Mouse (Mus musculus): ENCODE data around the gene Syt2. TPM values are rescaled to one million over a fixed set of nuclear protein-coding genes. Genes with fewer than 3 reads are reported as not detected.

Gene Syt2
- total RNA-seq, 2 experiments from 2014 or later: 22.2 to 23.6 TPM

DNA sequence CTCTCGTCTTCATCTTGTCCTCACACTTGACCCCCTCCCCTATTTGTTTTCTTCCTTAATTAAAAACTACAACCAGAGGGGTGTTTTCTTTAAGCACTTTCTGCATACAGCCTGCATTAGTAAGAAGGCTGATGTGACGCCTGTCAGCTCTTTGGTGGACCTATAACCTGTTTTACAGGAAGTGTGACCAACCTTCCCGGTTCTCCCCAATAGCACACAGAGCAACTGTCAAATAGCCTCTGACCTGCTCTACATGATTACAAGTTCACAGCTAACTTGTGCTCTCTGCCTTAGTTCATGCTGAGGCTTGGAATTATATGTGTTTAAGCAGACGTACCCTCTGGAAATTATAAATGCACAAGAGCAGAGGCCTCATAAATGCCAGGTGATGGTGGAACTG is 120.0 kb downstream of the Syt2 start:
- DNase-seq (ENCODE audit: extremely low spot score in 1 of 2, low spot score in 1 of 2): no peak

DNA sequence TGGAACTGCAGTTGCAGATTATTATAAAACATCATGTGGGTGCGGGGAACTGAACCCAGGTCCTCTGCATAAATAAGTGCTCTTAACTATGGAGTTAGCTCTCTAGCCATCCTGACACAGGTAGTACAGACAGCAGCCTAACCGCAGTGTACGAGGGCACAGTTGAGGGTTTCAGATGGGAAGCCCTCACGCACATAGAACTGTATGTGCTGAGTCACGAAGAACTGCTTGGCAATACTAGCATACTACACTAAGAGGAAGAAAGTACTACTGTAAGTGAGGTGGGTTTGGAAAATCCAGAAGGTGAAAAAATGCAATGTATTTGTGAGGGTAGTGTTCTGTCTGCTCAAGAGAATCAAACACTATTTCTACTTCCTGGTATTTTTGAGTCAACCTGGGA is 123.8 kb downstream of the Syt2 start:
- no peak for DNase-seq (ENCODE audit: extremely low spot score in 1 of 2, low spot score in 1 of 2)

DNA sequence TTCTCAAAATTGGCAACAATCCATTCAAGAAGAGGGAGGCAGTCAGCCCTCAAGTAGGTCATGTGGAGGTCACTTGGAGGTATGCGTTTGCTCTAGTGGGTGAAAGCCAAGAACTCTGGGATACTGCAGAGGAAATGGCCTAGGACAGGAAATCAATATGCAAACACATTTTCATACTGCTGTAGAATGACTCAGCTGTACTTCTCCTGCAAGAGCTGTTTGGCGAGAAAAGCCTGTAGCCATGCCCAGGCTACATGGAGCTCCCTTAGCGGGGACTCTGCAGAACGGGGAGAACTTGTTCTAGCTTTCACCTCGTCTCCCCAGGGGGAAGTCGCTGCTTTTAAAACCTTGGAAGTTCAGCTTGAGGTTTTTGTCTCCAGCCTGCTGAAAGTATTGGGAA is 124.9 kb downstream of the Syt2 start:
- DNase-seq (ENCODE audit: extremely low spot score in 1 of 2, low spot score in 1 of 2): no peak

DNA sequence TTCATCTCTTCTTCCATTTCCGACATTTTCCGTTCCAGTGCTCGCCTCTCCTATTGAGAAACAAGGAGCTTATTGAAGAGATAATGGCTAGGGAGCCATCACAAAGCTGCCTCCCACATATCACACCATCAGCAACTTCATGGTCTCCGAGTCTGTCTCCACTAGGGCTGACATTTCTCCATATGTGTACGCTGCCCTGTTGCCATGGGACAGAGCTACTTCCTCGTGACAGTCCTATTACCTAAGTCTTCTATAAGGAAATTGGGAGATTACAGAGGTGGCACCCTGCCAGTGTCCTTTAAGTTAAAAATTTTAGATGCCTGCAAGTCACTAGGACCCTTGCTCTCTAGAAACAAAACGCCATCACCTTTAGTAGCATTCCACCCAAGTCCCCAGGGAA is 125.5 kb downstream of the Syt2 start:
- no peak for DNase-seq (ENCODE audit: extremely low spot score in 1 of 2, low spot score in 1 of 2)

DNA sequence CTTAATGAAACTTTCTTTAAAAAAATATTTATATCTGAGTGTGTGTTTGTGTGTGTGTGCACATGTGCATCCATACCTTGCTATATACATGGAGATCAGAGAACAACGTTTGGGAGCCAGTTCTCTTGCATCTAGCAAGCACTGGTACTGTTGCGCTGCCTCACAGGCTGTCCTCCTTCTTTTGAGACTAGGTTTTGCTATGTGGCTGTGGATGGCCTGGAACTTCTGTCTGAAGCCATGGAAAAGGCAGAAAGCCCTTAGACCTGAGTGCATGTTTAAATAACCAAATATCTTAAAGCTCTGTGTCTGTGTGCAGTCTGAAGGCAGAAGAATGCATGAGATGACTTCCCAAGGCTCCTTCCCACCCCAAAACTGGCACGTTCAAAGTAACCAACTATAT is 126.3 kb downstream of the Syt2 start:
- DNase-seq (ENCODE audit: extremely low spot score in 1 of 2, low spot score in 1 of 2): no peak

DNA sequence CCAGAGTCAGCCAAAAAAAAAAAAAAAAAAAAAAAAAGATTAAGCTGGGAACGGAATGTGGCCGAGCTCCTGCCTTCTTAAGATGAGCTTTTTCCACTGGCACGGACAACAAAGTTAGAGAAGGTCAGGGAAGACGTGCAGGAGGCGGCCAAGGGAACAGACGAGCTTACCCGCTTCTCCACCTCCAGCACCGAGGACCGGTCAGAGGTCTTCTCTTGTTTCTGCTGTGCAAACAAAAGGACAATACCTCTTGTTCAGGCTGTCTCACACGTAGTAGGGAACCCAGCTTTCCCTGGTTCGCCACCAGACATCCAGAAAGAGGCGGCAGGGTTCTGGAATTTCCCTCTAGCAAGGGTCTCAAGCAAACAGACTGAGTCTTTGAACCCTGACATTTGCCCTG is 126.8 kb downstream of the Syt2 start:
- no peak for DNase-seq (ENCODE audit: extremely low spot score in 1 of 2, low spot score in 1 of 2)

DNA sequence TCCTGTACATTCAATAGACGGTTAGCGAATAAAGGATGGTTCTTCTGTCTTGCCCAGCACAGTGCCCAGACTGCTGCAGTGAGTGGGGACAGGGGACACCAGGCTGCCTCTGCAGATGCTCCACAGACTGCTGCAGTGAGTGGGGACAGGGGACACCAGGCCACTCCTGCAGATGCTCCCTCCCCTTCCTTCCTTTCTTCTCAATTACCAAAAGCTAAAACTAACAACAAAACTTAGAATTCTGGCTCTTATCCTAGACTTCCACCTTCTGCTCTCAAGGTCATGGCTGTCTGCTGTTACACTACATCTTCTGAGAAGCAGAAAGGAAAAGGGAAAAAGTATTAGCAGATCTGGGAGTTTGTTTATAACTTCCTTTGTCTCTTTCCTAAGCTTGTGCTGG is 127.8 kb downstream of the Syt2 start:
- no peak for DNase-seq (ENCODE audit: extremely low spot score in 1 of 2, low spot score in 1 of 2)

DNA sequence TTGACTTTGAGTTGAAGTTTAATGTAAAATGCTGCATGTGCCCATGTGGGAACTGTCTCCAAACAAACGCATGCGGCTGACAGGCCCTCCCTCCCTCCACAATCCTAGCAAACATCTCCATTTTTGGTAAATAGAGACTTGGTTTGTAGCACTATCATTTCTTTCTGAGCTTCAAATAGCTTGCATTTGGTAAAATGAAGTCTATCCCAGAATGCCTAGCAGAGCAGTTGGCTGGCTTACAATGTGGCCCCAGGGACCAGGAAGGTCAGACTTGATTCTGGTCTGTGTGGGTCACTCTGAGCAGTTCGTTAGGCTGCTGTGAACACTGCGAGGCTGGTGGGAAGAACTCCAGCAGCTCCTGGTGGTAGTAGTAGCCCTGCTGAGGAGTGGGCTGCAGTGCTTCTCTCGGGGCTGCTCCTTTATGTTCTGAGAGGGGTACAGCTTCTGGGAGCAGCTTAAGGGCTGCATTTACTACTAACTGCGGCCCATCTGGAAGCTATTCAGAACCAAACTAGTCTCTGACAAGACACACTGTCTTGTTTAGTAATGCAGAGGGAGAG is 128.3 kb downstream of the Syt2 start:
- DNase-seq (ENCODE audit: extremely low spot score in 1 of 2, low spot score in 1 of 2): no peak

DNA sequence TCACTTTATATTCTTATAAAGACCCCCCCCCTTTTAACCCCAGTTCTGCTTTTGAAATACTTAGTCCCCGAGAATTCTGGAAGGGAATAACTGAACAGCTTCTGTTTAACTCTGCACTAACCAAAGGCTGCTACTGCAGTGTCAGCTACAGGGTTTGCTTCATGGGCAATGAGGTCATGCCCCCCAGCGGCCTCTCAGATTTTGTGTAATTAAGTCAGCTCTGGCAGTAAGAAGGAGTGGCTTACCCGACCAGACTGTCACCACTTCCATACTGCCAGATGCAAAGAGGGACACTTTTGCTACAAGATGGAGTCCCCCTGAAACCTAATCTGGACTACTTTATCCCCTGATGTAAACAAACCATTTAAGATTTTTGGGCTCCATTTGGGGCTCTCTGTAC is 129.2 kb downstream of the Syt2 start:
- no peak for DNase-seq (ENCODE audit: extremely low spot score in 1 of 2, low spot score in 1 of 2)

DNA sequence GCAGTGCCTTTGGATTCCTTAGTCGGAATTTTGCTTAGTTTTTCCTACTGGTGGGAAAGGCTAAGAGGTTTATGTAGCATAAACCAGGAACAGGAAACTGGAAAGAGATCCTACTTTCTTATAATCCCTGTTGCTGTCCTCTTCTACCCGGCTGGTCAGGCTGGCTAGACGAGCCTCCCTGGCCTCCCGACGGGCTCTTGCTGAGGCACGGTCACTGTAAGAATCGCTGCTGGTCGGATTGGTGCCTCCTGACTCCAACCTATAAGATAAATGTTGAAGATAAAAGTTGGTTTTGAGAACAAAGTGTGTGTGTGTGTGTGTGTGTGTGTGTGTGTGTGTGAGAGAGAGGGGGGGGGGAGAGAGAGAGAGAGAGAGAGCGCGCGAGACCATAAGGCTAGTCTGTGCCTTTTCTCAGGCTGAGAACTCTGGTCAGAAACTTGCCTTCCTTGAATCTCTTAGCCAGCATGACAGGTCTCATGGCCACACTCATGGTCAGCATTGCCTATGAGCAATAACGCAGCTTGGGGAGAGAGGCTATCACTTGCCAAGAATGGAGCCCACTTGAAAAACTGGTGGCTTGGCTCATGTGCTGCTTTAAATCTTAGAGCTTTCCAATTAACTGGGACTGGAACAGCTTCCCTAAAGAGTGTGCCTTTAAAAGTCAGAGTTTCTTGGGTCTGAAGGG is 130.9 kb downstream of the Syt2 start:
- no peak for DNase-seq (ENCODE audit: extremely low spot score in 1 of 2, low spot score in 1 of 2)

DNA sequence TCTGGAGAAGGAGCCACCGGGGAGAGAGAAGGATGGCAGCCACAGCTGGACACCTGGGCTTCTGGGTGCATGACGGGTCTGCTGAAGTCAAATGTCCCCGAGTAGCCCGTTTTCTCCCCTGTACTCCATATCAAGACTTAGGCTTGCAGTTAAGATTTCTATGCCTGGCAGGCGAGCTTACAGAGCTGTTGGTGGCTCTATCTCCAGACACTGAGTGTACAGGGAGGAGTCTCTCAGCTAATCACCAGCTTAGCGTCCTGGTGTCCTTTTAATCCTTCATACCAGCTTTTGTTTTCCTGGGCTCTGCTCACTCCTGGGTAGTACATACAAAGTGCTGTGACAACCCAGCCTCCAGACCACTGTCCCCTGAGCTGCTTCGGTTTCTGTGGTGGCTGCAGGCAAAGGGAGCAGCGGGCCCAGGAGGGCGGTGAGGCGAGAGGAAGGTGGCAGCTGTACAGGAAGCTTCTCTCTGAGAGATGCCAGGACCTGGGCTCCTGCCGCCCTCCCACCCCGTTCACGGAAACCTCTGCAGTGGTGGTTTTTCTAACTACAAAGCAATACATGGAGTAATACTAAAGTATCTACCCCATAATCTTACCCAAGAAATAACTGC is 131.6 kb downstream of the Syt2 start:
- no peak for DNase-seq (ENCODE audit: extremely low spot score in 1 of 2, low spot score in 1 of 2)

DNA sequence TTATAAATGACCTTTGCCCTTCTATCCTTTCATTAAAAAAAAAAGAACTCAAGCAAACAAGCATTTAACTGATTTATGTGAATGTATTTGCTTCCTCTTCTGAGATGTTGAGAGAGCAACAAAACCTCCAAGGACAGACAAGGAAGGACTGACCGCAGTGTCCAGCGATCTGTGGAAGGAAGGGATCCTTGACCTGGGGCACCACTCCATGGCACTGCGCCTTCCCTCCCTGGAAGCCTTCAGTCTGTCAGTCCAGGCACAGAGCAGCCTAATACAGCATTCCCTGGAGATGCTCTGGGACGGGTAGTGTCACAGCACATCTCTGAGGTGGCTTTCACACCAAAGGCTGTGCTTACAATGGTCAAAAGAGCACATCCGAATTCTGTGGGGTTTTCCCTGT is 136.3 kb downstream of the Syt2 start:
- DNase-seq (ENCODE audit: extremely low spot score in 1 of 2, low spot score in 1 of 2): no peak

DNA sequence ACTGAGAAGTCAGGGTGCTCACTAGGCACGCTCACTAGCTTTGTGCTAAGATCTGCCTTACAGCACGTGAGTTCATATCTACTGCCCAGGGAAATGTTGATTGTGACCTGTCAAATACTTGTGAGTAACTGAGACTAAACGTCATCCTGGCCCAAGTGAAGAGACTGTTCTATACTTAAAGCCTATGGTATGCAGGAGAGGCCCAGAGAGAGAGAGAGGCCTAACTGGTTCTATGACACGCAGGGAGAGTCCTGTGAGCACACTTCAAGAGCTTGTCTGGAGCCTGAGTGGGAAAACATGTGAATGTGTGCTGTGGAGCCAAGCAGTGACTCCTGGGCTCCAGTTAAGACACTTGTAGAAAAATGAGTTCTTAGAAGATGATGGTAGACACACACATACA is 137.5 kb downstream of the Syt2 start:
- DNase-seq (ENCODE audit: extremely low spot score in 1 of 2, low spot score in 1 of 2): no peak

DNA sequence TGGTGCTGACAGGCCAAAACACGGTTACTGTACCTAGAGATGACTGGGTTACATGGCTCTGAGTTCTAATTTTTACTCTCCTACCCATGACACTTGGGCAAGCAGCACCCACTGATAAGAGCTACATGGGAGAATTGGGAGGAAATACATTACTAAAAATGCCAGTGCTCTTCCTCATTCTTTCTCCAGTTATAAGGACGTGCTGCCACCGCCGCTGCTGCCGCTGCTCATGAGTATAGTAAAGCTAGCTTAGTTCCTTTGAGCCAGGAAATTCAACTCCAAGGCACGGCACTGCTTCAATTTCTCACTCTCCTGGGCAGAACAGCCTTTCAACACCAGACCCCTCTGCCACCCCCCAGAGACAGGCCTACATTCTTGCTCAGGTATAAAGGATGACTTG is 138.0 kb downstream of the Syt2 start:
- no peak for DNase-seq (ENCODE audit: extremely low spot score in 1 of 2, low spot score in 1 of 2)

DNA sequence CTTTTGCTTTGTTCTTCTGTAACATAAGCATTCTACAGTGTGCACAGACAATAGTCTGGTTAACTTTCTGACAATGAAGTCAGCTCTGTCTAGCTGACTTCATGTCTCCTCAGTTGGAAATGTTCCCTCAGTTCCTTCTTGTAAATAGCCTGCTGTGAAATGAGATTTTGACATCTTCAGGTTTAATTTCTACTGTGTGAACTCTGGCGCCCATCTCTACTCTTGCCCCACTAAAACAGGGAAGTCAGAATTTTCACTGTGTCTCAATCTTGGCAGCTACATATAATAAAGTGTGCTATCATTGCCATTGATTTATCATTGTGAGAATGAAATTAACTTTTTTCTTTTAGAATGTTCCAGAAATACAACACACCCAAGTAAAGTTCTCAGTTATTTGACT is 138.4 kb downstream of the Syt2 start:
- no peak for DNase-seq (ENCODE audit: extremely low spot score in 1 of 2, low spot score in 1 of 2)

DNA sequence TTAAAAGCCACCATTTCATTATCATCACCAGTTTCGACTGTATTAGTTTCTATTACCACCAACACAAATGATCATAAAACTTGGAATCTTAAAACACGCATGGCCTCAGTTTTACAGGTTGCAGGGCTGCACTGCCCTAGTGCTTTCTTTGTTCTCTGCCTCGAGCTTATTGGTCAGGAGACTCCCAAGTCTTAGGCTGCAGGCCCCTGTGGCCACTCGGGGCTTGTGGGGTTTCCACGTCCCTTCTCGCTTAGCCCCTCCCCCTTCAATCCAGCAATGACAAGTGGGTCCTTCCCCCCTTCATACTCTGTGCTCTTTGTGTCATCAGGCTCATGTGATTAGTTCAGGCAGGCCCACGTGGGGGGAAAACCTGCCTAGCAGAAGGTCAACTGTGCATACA is 141.6 kb downstream of the Syt2 start:
- no peak for DNase-seq (ENCODE audit: extremely low spot score in 1 of 2, low spot score in 1 of 2)

DNA sequence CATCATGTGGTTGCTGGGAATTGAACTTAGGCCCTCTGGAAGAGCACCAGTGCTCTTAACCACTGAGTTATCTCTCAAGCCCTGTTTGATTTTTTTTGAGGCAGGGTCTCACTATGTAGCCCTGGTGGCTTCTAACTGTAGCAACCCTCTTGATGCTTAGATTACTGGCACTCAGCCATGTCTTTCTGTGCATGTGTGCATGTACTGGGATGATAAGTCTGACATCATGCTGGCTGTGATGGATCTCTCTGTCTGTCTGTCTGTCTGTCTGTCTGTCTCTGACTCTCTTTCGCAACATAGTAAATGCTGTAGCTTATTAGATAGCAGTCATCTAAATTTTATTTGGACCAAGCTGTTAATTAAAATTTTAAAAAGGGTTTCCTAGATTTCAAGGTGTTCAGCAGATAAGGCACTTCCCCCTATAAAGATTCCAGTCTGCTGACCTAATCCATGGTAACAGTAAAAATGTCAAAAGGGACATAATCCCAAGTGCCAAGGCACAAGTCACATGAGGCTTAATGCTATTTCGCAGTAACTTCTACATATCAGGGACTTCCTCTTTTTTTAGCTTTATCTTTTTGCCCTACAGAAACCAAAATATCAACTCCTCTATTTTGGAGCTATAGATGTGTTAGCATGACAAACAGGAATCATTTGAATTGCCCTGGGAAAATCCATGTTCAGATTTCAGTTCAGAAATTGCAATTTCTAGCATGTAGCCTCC is 144.4 kb downstream of the Syt2 start:
- DNase-seq (ENCODE audit: extremely low spot score in 1 of 2, low spot score in 1 of 2): no peak

DNA sequence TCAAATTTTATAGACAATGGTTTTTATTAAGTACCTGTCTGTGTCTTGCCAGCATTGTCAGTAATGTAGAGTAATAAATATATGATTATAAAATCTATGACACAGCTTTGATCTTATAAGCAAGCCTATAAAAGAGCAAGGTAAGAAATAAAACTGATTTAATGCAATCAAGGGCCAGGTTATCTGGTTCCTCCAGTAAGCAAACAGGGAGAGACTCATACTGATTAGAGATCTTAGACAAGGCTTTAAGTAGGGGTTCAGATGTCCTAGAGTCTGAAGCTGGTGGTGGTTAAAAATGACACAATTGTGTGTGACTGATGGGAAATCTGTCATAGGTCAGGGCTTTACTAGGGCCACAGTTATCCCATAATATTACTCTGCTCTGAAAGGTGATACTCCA is 145.0 kb downstream of the Syt2 start:
- DNase-seq (ENCODE audit: extremely low spot score in 1 of 2, low spot score in 1 of 2): no peak

DNA sequence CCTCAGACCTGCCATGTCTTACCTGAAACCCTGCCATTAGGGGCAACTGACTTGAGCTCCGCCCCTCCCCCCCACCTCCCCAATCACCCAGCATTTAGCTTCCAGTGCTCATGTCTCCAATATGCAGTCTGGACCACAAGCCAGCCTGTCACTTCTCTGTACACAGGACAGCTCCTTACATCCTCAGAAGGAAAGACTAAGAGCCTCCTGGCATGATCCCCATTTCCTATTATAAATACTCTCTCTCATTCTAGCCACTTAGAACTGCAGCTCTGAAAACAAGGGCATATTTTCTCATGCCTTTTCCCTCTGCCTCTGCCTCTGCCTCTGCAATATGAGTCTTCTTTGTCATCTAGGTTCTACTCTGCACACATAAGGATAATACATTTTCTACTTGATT is 149.6 kb downstream of the Syt2 start:
- DNase-seq (ENCODE audit: extremely low spot score in 1 of 2, low spot score in 1 of 2): no peak

DNA sequence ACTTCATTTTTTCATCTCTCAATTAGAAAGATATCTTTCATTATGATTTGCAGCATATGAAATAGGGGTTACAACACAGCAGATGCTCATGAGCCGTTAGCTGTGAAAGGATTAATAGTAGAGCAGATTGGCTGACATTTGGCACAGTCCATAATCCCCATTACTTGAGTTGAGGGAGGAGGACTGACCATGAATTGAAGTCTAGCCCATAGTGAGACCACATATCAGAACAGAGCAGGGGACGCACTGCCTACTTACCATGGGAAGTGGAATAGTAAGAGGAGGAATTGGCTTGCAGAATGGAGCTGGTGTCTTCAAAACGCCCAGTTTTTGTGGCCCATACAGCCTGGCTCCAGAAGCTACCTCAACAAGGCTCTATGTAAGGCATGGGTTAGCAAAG is 150.1 kb downstream of the Syt2 start:
- DNase-seq (ENCODE audit: extremely low spot score in 1 of 2, low spot score in 1 of 2): no peak

DNA sequence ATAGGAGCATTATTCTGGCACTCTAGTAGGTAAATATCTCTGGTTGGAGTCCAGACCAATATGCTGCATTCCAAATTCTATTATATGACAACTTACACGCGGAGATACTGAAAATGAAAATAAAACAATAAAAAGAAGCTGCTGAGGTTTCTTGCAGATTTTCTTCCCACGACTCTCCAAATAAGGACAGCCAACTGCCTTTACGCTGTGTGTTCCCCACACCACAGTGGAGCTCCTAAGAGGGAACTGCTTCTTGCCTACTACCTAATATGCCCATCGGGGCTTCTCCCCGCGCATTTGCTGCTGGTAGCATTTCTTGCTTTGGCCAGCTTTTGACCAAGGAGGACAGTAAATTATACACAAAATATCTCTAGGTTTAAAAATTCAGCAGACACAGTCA is 155.3 kb downstream of the Syt2 start:
- DNase-seq (ENCODE audit: extremely low spot score in 1 of 2, low spot score in 1 of 2): no peak

Data from layer of hippocampus, postnatal 25 days (tissue).